Mouse (Mus musculus) stomach, postnatal 0 days (tissue): ENCODE results near the gene Snx11. TPM values are rescaled to one million over a fixed set of nuclear protein-coding genes. Genes with fewer than 3 reads are reported as not detected.
A peak's percentile ranks its signal among the peaks of the same experiment; 100 is the strongest.

ENCODE experiments used
- ATAC-seq: fragments of 200-750 bp; cut with Nextera tagmentation; 2 replicates; pipeline ENCODE4 v1.8.0; 2017; ENCODE audit not compliant: low FRiP score, low TSS enrichment
- DNase-seq: peaks from one replicate; pipeline ENCODE4 v3.0.0-alpha.2; 2016; ENCODE audit warnings: low spot score
- H3K27ac ChIP-seq: fragments of 300-500 bp; sonication (generic); replicated peaks from 2 replicates; pipeline ENCODE4 v1.5.1; 2014; ENCODE audit warnings: mild to moderate bottlenecking, control low read depth
- H3K27me3 ChIP-seq: fragments of 300-500 bp; sonication (generic); 2 replicates; pipeline ENCODE4 v1.6.1; 2014; ENCODE audit warnings: low read length; ENCODE audit not compliant: control insufficient read depth, insufficient read depth
- H3K36me3 ChIP-seq: fragments of 300-500 bp; sonication (generic); 2 replicates; pipeline ENCODE4 v1.6.1; 2014; ENCODE audit warnings: low read length, mixed read lengths; ENCODE audit not compliant: control insufficient read depth, insufficient read depth
- H3K4me1 ChIP-seq: fragments of 300-500 bp; sonication (generic); replicated peaks from 2 replicates; pipeline ENCODE4 v1.6.1; 2014; ENCODE audit warnings: antibody characterized with exemption; ENCODE audit not compliant: control insufficient read depth, insufficient read depth
- H3K4me2 ChIP-seq: fragments of 300-500 bp; sonication (generic); replicated peaks from 2 replicates; pipeline ENCODE4 v1.6.1; 2014; ENCODE audit warnings: low read depth, mild to moderate bottlenecking, control low read depth, moderate library complexity
- H3K4me3 ChIP-seq: fragments of 300-500 bp; sonication (generic); 2 replicates; pipeline ENCODE4 v1.5.1; 2014; ENCODE audit warnings: low read depth, low read length, control low read depth
- H3K9ac ChIP-seq: fragments of 300-500 bp; sonication (generic); 2 replicates; pipeline ENCODE4 v1.6.1; 2014; ENCODE audit warnings: mild to moderate bottlenecking, low read length, control low read depth, mixed read lengths
- H3K9me3 ChIP-seq: fragments of 300-500 bp; sonication (generic); 2 replicates; pipeline ENCODE4 v1.6.1; 2016; ENCODE audit warnings: low read length; ENCODE audit not compliant: control insufficient read depth
- CTCF ChIP-seq: IDR thresholded peaks from 2 replicates; pipeline ENCODE4 v1.5.1; 2016; ENCODE audit warnings: antibody characterized with exemption, low read depth, mild to moderate bottlenecking, moderate library complexity
- EP300 ChIP-seq: optimal IDR thresholded peaks from 2 replicates; pipeline ENCODE3; 2016; ENCODE audit warnings: antibody characterized with exemption
- WGBS: fragments of 180-500 bp; shearing (Covaris S2); extraction: QIAGEN DNeasy Blood & Tissue Kit; methylation state at CpG from one replicate; pipeline ENCODE4 v1.1.7; 2014; 5-methylcytosine and 5-hydroxymethylcytosine counted together
- polyA plus RNA-seq: library from polyadenylated mRNA; unstranded; fragments of >200 nt; fragmentation: Nextera tagmentation; extraction: Ambion mirVana; gene quantifications from 2 replicates; pipeline ENCODE4 v1.2.1, GENCODE M21; 2015

Gene Snx11
- 17.6 and 17.8 TPM in 2 replicates for polyA plus RNA-seq

DNA sequence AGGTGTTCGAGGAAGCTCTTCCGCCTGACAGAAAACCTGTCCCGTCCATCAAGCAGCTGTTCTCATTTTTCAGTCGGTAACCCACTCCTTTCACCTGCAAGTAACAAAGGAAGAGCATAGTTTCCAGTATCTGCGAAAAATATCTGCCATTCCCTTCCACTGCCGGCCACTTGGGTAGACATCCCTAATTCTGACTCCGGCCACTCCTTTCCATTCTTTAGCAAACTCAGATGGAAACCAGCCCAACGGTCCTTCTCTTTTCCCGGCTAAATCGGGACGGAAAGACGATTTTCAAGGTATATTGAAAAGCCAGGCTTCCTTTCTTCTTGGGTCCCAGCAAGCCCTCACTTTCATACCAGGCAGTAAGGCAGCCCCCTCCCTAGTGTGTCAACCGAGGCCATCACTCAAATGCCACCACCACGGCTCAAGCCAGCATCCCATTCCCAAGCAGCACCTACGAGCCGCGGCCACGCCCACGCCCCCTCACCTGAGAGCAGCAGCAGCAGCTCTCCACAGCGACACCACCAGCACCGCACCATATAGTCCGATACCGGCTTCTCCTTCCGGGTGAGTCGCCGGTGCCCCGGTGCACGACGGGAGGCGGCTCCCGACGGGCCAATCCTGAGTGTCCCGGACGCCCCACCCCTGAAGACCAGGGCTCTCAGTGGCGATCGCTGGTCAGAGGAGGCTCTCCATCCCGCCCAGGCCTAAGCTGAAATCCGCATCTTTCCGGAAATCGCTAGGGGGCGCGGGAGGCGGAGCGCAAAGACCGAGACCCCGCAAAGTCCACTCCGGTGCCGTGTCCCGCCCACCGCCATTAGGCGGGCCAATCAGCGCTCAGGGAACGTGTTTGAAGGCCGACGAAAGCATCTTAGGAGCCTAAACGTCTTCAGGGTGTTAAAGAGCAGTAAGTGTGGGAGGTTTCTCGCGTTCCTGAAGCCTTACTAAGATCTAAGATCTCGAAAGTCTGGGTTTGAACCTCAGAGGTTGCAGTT, at the start of gene Snx11:
TSS of gene Snx11 (minus strand) at position 592 of the 995 bp plus-strand sequence.
- H3K4me1 ChIP-seq, result no peaks in the 10 kb centered on the region
- peak within 1 kb of the TSS; percentile 88 for H3K4me2 ChIP-seq
- peak within 1 kb of the TSS; percentile 63 for H3K9ac ChIP-seq
- peak within 1 kb of the TSS; percentile 70 for H3K27ac ChIP-seq
- ATAC-seq (peak; percentile 100), DNase-seq (peak; percentile 100)
- TF ChIP-seq EP300, result no peak
- peak; percentile 87 for TF ChIP-seq CTCF
- no peaks in the 10 kb centered on the region for H3K9me3 ChIP-seq
- WGBS, result 2% methylated on average over 58 of the region's 59 CpGs
- H3K27me3 ChIP-seq, result no peaks in the 10 kb centered on the region
- H3K36me3 ChIP-seq, result peaks cover 3% of the 10 kb centered on the region; the same call in 1 of the 2 replicates
- H3K4me3 ChIP-seq, result peak within 1 kb of the TSS; percentile 71

GRCm38 (mm10) chr11:96826481-96826880, 49.1 kb upstream of the Snx11 start:
- Histone ChIP-seq H3K4me3 (no peak overlapping the region), H3K9me3 (no peaks in the 10 kb centered on the region), H3K4me2 (peak overlapping the region; percentile 29), H3K27me3 (no peaks in the 10 kb centered on the region), H3K27ac (no peak overlapping the region; the same call in 1 of the 2 replicates), H3K4me1 (peaks cover 22% of the 10 kb centered on the region), H3K36me3 (peaks cover 3% of the 10 kb centered on the region), H3K9ac (0 out of 2 replicates have a peak overlapping the region, but pooled peaks have one; percentile 14)
- WGBS, result 60% methylated on average over 2 of the region's 2 CpGs
- ATAC-seq (no peak), DNase-seq (no peak)
- TF ChIP-seq EP300, result no peak
- TF ChIP-seq CTCF, result no peak

- Histone ChIP-seq H3K36me3 (peaks cover 15% of the 10 kb centered on the region), H3K27me3 (no peaks in the 10 kb centered on the region), H3K27ac (peak overlapping the region; percentile 78), H3K4me3 (0 out of 2 replicates have a peak overlapping the region, but pooled peaks have one; percentile 42), H3K9ac (peak overlapping the region; percentile 47; the same call in 1 of the 2 replicates), H3K9me3 (no peaks in the 10 kb centered on the region), H3K4me1 (peaks cover 22% of the 10 kb centered on the region), H3K4me2 (peak overlapping the region; percentile 72)
- TF ChIP-seq CTCF (0 out of 2 replicates have a peak, but pooled peaks have one; percentile 18), EP300 (no peak)
- DNase-seq (peak; percentile 62), ATAC-seq (no peak)
- WGBS, result 28% methylated on average over 7 of the region's 7 CpGs
Observed at GRCm38 (mm10) chr11:96824783-96825495, 47.6 kb upstream of the Snx11 start.

- no peak for TF ChIP-seq CTCF
- no peak for TF ChIP-seq EP300
- peak; percentile 93 for DNase-seq
- WGBS, result under 1% methylated on average over 24 of the region's 26 CpGs
- H3K36me3 ChIP-seq, result peaks cover 22% of the 10 kb centered on the region
- peak overlapping the region; percentile 52 for H3K9ac ChIP-seq
- peak; percentile 86 for ATAC-seq
- peak overlapping the region; percentile 78 for H3K27ac ChIP-seq
- H3K4me3 ChIP-seq, result peak overlapping the region; percentile 42
- H3K4me2 ChIP-seq, result peak overlapping the region; percentile 72
- no peaks in the 10 kb centered on the region for H3K27me3 ChIP-seq
- no peaks in the 10 kb centered on the region for H3K9me3 ChIP-seq
- peaks cover 22% of the 10 kb centered on the region for H3K4me1 ChIP-seq
Observed at GRCm38 (mm10) chr11:96823880-96824782, 46.8 kb upstream of the Snx11 start.

DNA sequence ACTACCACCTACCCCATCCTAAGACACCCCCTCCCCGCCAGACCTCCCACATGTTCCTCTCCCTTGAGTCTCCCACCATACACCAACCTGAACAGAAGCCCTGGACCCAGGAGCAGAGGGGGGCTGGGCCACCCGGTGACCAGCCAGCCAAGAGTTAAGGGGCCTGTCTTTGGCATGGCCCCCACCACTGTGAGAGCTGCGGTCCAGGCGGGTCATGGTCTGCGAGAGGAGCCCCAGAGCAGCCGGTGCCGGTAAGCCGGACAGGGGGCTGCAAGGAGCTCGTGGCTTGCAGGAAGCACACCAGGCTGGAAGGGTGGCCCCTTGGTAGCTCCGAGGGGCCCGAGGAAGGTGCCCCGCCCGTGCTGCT, 46.1 kb upstream of the Snx11 start:
- DNase-seq (no peak), ATAC-seq (peak; percentile 4; the same call in 1 of the 2 replicates)
- WGBS, result 12% methylated on average over 13 of the region's 13 CpGs
- Histone ChIP-seq H3K27me3 (no peaks in the 10 kb centered on the region), H3K4me2 (peak overlapping the region; percentile 72), H3K9ac (peak overlapping the region; percentile 52), H3K36me3 (peaks cover 29% of the 10 kb centered on the region), H3K4me3 (peak overlapping the region; percentile 42), H3K4me1 (peaks cover 22% of the 10 kb centered on the region), H3K9me3 (no peaks in the 10 kb centered on the region), H3K27ac (0 out of 2 replicates have a peak overlapping the region, but pooled peaks have one; percentile 24)
- no peak for TF ChIP-seq CTCF
- no peak for TF ChIP-seq EP300
